Mouse (Mus musculus): ENCODE measurements at regions not wholly inside any gene's neighbourhood (a gene's known extent, or its start where the extent isn't known, plus 50 kb on each side); places are given as distances from the start of the nearest gene placed in this dataset.
A peak's percentile ranks its signal among the peaks of the same experiment; 100 is the strongest.

- no peak for TF ChIP-seq POLR2A (IDR thresholded peaks at IDR 0.05; ENCODE audit: control insufficient read depth, low read depth, low read length)
- no peak for TF ChIP-seq CTCF (IDR thresholded peaks at IDR 0.05; ENCODE audit: control insufficient read depth, insufficient read depth, insufficient replicate concordance, low read depth, low read length)
- Histone ChIP-seq H3K36me3 (ENCODE audit: control insufficient read depth, insufficient read depth, low read length) (no peaks in the 10 kb centered on the region), H3K27me3 (ENCODE audit: control insufficient read depth, insufficient read depth, low read length) (peaks cover 5% of the 10 kb centered on the region; the same call in 1 of the 2 replicates), H3K4me3 (ENCODE audit: control insufficient read depth, low read depth, low read length) (peak overlapping the region; percentile 46), H3K27ac (ENCODE audit: control insufficient read depth, insufficient read depth, low read depth, low read length) (no peak overlapping the region; the same call in 1 of the 2 replicates), H3K4me1 (ENCODE audit: control insufficient read depth, insufficient read depth, low read length) (peaks cover 7% of the 10 kb centered on the region)
Observed at GRCm38 (mm10) chr11:94882687-94883383, 53.2 kb upstream of the Col1a1 start.

- Histone ChIP-seq H3K4me1 (ENCODE audit: control insufficient read depth, insufficient read depth, low read length) (peaks cover 7% of the 10 kb centered on the region), H3K36me3 (ENCODE audit: control insufficient read depth, insufficient read depth, low read length) (no peaks in the 10 kb centered on the region), H3K27me3 (ENCODE audit: control insufficient read depth, insufficient read depth, low read length) (peaks cover 5% of the 10 kb centered on the region; the same call in 1 of the 2 replicates), H3K27ac (ENCODE audit: control insufficient read depth, insufficient read depth, low read depth, low read length) (peak overlapping the region; percentile 1; the same call in 1 of the 2 replicates), H3K4me3 (ENCODE audit: control insufficient read depth, low read depth, low read length) (peak overlapping the region; percentile 46; the same call in 1 of the 2 replicates)
- no peak for TF ChIP-seq CTCF (IDR thresholded peaks at IDR 0.05; ENCODE audit: control insufficient read depth, insufficient read depth, insufficient replicate concordance, low read depth, low read length)
- TF ChIP-seq POLR2A (IDR thresholded peaks at IDR 0.05; ENCODE audit: control insufficient read depth, low read depth, low read length) = no peak
Observed at GRCm38 (mm10) chr11:94881982-94882686, 53.9 kb upstream of the Col1a1 start.

GRCm38 (mm10) chr11:94880896-94881840 lies 54.9 kb upstream of the Col1a1 start:
- Histone ChIP-seq H3K27ac (ENCODE audit: control insufficient read depth, insufficient read depth, low read depth, low read length) (peak overlapping the region; percentile 19; the same call in 1 of the 2 replicates), H3K36me3 (ENCODE audit: control insufficient read depth, insufficient read depth, low read length) (no peaks in the 10 kb centered on the region), H3K4me1 (ENCODE audit: control insufficient read depth, insufficient read depth, low read length) (peaks cover 7% of the 10 kb centered on the region), H3K4me3 (ENCODE audit: control insufficient read depth, low read depth, low read length) (no peak overlapping the region; the same call in 1 of the 2 replicates), H3K27me3 (ENCODE audit: control insufficient read depth, insufficient read depth, low read length) (peaks cover 5% of the 10 kb centered on the region; the same call in 1 of the 2 replicates)
- TF ChIP-seq POLR2A (IDR thresholded peaks at IDR 0.05; ENCODE audit: control insufficient read depth, low read depth, low read length) = no peak
- TF ChIP-seq CTCF (IDR thresholded peaks at IDR 0.05; ENCODE audit: control insufficient read depth, insufficient read depth, insufficient replicate concordance, low read depth, low read length) = no peak

- TF ChIP-seq CTCF (IDR thresholded peaks at IDR 0.05; ENCODE audit: control insufficient read depth, insufficient read depth, insufficient replicate concordance, low read depth, low read length) = no peak
- TF ChIP-seq POLR2A (IDR thresholded peaks at IDR 0.05; ENCODE audit: control insufficient read depth, low read depth, low read length) = no peak
- Histone ChIP-seq H3K27me3 (ENCODE audit: control insufficient read depth, insufficient read depth, low read length) (no peaks in the 10 kb centered on the region; the same call in 1 of the 2 replicates), H3K4me1 (ENCODE audit: control insufficient read depth, insufficient read depth, low read length) (peaks cover 8% of the 10 kb centered on the region), H3K4me3 (ENCODE audit: control insufficient read depth, low read depth, low read length) (no peak overlapping the region), H3K27ac (ENCODE audit: control insufficient read depth, insufficient read depth, low read depth, low read length) (no peak overlapping the region), H3K36me3 (ENCODE audit: control insufficient read depth, insufficient read depth, low read length) (no peaks in the 10 kb centered on the region)
Observed at GRCm38 (mm10) chr11:94876707-94877106, 59.3 kb upstream of the Col1a1 start.

- Histone ChIP-seq H3K4me3 (ENCODE audit: control insufficient read depth, low read depth, low read length) (no peak overlapping the region), H3K27ac (ENCODE audit: control insufficient read depth, insufficient read depth, low read depth, low read length) (no peak overlapping the region), H3K27me3 (ENCODE audit: control insufficient read depth, insufficient read depth, low read length) (no peaks in the 10 kb centered on the region)
Observed at GRCm38 (mm10) chr11:94875026-94875425, 61.0 kb upstream of the Col1a1 start.

GRCm38 (mm10) chr11:94874155-94874561 lies 61.9 kb upstream of the Col1a1 start:
- H3K4me3 ChIP-seq (ENCODE audit: control insufficient read depth, low read depth, low read length) = no peak overlapping the region
- no peaks in the 10 kb centered on the region for H3K36me3 ChIP-seq (ENCODE audit: control insufficient read depth, insufficient read depth, low read length)
- H3K27ac ChIP-seq (ENCODE audit: control insufficient read depth, insufficient read depth, low read depth, low read length) = no peak overlapping the region
- peaks cover 8% of the 10 kb centered on the region for H3K4me1 ChIP-seq (ENCODE audit: control insufficient read depth, insufficient read depth, low read length)
- TF ChIP-seq CTCF (IDR thresholded peaks at IDR 0.05; ENCODE audit: control insufficient read depth, insufficient read depth, insufficient replicate concordance, low read depth, low read length) (no peak), POLR2A (IDR thresholded peaks at IDR 0.05; ENCODE audit: control insufficient read depth, low read depth, low read length) (no peak)
- no peaks in the 10 kb centered on the region for H3K27me3 ChIP-seq (ENCODE audit: control insufficient read depth, insufficient read depth, low read length)

More at GRCm38 (mm10) chr11:94875026-94875425, 61.0 kb upstream of the Col1a1 start:
- no peaks in the 10 kb centered on the region for H3K36me3 ChIP-seq (ENCODE audit: control insufficient read depth, insufficient read depth, low read length)
- TF ChIP-seq POLR2A (IDR thresholded peaks at IDR 0.05; ENCODE audit: control insufficient read depth, low read depth, low read length) = no peak
- TF ChIP-seq CTCF (IDR thresholded peaks at IDR 0.05; ENCODE audit: control insufficient read depth, insufficient read depth, insufficient replicate concordance, low read depth, low read length) = no peak
- H3K4me1 ChIP-seq (ENCODE audit: control insufficient read depth, insufficient read depth, low read length) = peaks cover 8% of the 10 kb centered on the region
